Mouse (Mus musculus) frontal cortex, adult (tissue): ENCODE measurements around the gene Ccdc167.

Experiments used
- ATAC-seq: cut with Nextera tagmentation; 2 replicates; pipeline ENCODE4 v1.9.2; 2017; ENCODE audit warnings: mild to moderate bottlenecking, moderate library complexity, mixed read lengths; ENCODE audit not compliant: low TSS enrichment

The Ccdc167 gene

DNA sequence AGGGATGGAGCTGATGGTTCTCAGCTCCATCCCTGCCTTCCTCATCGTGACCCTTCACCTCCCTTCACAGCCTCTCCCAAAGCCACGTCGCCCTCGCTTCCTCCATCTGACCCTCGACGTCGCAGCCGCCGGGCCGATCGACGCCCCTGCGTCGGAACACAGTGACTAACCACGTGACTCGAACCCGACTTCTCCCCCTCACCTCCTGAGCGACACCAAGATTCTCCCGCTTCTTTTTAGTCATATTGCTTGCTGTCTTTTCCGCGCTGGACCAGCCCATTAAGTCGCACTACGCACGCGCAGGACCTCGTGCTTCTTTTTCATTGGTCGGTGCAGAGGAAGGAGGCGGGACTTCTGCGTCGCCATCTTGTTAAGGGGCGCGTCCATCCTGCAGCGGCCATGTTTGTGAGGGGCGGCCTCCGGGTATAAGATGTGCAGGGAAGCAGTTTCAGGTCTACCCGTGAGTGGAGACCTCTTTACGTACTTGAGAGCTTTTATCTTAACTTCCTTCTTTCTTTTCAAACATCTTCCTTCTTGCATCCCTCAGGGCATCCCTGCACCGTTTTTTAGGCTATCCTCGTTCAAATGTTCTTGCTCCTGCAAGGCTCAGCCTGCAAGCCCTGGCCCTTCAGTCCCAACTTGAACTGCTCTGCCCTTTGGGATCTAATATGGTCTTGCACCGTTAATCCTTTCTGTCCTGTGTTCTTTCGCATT, at the start of gene Ccdc167:
Gene Ccdc167, minus strand, starts transcription at position 313 of the 714 bp plus-strand sequence.
- ATAC-seq, result peak; percentile 96

DNA sequence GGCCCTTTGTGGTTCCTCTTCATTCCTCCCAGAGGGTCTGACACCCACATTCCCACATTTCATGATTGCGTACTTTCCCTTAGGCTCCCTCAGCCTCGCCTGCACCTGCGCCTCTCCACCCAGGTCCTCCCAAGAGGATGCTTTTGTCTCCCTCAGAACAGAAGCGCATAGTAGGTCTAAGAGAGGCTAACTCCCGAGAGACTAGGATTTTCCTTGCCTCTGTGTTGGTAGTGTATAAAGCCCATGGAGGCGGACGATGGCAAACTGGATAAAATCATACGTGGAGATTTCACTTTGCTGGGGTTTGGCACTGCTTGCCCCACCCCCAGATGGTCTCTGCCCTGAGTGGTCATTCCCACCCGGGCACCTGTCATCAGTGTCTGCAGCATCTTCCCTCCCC, 48.5 kb upstream of the Ccdc167 start:
- ATAC-seq, result no peak

DNA sequence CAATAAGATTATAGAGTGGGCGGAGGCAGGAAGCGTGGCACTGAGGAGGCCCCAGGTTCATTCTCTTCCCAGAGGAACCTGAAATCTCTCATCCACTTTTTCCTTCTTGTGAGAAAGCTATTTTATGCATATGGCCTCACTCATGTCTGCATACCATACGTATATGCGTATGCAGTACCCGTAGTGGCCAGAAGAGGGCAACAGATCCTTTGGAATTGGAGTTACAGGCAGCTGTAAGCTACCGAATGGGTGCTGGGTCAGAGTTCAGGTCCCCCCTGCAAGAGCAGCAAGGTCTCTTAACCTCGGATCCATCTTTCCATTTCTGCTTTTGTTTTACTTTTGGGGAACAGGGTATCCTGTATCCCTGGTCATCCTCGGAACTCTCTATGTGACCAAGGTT, 45.7 kb upstream of the Ccdc167 start:
- ATAC-seq, result no peak

DNA sequence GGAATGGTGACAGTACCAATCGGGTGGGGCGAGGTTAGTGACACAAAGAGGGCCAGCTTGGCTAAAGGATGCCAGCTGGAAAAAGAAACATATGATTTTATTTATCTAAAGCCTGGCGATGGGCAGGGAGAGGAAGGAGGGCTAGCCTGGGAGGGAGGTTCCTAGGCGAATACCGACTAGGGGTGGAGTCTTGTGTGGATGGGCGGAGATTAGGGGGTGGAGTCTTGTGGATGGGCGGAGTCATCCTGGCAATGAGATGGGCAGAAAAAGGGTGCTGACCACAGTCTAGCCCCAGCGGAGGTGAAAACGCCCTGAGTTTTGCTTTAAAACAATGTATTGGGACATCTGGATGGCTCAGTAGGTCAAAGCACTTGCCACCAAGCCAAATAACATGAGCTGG, 45.1 kb upstream of the Ccdc167 start:
- ATAC-seq, result no peak

DNA sequence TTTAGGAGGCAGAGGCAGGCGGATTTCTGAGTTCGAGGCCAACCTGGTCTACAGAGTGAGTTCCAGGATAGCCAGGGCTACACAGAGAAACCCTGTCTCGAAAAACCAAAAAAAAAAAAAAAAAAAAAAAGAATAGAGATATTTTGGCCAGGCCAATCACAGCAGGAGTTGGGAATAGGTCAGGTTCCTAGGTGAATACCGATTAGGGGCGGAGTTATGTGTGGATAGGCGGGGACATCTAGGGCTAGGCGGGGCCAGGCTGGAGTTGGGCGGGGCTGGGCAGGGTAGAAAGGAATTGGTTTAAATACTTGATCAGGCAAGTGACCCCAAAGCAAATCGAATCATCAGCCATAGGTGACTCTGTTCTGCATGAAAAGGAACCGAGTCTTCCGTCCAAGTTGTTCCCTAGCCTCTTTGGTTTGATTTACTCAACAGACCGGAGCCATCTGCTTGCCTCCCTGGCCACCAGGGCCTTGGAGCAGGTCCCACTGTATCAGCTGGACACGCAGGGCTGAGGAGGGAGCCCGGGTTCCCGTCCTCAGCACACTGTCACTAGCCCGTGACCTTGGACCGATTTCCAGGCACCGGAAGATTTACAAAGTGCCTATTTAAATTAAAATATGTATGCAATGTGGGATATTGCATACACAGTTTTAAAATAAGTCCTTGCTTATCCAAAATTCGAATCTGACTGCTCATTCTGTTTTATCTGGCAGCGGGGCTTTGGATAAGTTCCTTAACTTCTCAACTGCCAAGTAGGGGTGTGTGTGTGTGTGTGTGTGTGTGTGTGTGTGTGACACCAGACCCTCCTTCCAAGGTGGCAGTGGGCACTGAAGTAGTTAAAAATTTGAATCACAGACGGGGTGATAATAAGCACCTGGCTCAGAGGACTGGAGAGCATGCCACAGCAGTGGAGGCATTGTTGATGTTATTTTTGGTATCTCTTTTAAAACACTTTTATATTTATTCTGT, 43.8 kb upstream of the Ccdc167 start:
- no peak for ATAC-seq

DNA sequence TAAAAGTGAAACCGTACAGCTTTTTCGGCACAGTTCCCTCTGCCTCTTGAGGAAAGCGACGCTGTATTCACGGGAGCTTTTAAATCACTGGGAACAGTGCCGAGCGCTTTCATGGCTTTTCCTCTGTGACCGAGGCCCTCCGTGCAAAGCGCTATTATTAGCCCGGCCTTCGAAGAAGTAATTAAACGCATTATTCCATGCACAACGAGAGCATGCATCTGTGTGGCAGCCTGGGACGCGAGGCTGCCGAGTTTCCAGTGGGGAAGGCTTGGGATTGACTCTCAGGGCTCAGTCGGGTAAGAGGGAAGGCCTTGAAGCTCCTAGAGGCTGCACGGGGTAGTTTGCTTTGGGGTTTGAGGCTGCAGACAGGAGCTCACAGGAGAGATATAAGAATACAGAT, 43.1 kb upstream of the Ccdc167 start:
- ATAC-seq, result peak; percentile 72; the same call in 1 of the 2 replicates

DNA sequence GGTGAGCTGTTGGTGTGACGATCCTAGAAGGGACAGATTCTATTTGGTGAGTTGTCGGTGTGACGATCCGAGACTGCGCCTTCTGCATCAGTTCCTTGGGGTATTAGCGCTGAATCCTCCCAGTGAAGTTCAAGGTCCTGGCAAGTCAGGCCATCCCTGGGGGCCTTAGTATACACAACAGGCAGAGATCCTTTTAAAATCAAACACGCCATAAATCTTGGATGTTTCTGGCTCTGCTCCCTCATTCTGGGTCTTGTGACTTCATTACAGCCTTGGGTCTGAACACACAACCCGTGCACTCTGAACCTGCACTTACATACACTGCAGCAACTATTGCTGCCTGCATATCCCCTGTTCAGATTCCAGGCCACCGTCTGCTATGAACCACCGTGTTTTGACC, 39.5 kb upstream of the Ccdc167 start:
- no peak for ATAC-seq

DNA sequence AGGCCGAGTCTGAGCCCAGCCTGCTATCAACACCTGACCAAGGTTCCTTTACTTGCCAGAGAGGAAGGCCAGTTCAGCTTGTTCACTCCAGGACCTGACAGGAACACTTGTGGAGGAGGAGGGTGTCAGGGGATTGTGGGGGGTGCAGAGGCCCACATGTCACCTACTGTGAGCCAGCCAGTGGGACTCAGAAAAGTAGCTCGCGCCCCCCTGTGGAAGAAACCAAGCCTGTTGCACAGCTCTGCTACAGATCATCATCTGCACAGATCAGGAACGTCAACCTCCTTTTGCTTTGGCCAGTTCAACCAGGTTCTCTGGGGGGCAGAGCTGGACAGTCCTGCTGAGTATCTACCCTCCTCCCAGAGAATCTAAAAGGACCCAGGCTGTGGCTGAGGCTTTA, 37.7 kb upstream of the Ccdc167 start:
- no peak for ATAC-seq

DNA sequence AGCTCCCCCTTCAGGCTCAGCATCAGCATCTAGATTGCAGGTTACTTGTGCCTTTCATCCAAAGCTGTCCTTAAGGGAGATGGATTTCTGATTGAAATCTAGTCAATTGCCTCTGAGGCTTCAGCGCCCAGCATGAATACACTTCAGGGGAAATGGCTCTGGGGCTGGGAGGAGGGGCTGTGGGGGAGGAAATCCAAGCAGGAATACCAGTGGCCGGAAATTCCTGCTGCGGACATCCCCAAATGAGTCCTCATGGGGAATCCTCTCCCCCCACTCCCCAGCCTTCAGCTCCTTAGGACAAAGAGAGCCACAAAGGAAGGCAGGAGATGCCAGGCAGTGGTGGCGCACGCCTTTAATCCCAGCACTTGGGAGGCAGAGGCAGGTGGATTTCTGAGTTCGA, 30.6 kb upstream of the Ccdc167 start:
- no peak for ATAC-seq

DNA sequence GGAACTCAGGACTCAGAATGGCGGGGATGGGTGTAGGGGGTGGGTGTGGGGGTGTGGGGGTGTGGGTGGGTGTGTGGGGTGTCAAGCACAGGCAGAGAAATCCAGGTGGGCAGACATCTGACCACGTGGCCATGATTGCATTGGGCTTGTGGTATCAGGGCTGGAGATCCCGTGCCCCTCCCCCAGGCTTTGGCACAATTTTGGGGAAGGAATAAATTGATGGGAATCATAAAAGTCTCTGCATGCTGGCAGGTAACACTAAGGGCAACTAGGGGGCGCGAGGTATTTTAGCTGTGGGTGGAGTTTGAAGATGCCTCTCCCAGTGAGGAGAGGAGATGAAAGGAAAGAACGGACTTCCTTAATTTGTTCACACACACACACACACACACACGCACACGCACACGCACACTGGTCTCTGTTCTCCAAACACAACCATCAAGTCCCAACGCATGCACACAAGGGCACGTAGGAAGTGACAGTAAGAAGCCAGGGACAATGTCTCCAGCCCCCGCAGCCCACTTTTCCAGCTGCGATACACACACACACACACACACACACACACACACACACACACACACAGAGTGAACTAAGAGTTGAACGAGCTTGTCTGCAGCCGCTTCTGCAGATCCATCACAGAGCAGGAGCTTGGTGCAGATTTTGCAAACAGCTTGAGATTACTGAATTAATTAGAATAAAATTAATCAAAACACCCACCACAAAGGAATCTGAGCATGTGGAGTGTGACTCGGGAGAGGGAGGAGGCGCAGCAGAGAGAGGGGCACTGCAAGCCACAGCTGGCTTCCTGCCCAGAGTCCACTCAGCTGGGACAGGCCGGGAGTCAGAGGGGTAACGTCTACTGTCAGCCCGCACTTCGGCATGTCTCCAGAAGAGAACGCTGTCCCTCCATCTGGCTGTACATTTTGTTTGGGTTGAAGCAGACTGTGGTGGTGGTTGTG, 21.3 kb upstream of the Ccdc167 start:
- peak; percentile 23; the same call in 1 of the 2 replicates for ATAC-seq

DNA sequence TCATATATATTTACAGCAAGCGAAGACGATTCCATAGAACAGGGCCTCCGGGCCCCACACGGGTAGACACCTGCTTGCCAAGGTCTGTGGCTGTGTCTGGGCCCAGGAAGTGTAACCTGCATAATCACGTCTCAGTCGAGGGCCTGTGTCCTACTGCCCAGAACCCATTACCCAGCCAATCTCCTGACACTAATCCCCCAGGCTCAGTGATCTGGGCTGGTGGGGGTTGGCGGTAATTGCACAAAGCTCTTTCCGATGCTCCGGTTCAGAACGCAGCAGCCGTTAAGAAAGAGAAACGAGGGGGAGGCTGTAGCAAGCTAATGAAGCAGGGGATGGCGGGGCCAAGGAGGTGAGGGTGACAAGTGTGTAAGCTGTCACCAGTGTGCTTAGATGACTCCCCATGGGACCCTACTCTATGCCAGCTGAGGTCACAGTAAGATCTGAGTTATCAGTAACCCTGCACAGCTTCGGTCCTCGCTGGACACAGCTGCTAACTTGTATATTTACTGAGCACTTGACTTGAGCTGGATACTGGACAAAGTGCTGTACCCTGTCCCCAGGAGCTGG, 19.7 kb upstream of the Ccdc167 start:
- no peak for ATAC-seq

DNA sequence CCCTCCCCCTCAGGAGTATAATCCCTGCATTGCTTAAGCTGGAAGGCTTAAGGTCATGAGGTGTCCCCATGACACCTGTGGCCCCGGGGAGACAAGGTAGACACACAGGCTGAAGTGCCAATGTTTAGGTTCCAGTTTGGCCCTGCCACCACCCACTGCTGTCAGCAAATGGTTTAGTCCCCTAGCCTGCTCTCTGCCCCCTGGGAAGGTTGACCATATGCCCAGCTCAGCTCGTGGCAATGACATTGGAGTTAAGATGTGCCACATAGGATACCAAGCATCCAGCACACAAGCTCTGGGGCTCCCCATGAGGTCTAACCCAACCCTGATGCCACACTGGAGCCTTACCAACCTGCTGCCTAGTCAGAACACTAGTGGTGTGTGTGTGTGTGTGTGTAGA, 15.7 kb upstream of the Ccdc167 start:
- no peak for ATAC-seq

DNA sequence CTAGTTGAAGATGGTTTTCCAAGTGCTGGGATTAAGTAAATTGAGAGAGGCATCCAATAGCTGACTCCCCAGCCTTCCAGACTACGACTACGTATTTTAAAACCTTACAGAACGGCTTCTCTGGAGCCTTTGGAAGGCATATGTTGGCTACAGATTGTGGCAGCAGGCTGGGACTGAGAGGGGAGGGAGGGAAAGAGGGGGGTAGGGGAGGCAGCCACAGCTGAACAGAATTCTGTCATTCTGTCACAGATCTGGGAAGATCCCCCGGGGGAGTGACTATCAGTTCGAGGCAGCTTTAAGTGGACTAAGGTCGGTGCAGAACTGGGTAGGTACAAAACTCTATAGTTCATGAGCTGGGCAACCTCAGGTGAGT, 15.1 kb upstream of the Ccdc167 start:
- no peak for ATAC-seq

DNA sequence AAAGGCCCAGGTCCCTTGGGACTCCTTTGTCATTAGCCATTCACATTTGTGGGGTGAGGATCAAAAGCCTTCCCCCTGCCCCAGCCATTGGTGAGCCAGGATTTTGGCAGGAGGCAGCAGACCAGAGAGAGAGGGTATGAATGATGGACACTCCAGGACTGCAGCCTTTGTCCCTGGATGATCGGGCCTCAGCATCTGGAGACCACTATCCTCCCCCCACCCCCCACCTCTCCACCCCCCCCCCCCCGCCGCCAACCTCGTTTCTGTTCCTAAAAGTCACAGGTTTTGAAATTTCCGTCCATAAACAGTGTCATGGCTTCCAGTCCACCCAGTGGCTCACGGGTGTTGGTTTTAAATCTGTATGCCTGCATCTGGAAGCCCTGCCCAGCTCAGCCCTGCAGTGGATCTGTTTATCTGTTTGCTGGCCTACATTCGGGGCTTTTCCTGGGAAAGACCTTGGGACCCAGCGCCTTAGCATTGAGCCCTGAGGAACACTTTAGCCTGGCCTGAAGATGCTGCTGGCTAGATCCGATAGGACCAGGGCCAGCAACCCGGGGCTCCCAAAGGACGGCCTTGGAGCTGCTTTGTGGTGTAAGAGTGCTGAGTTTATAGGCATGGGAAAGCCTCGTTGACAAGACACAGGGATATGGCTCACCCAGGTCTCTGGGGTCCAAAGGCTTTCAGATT, 14.6 kb upstream of the Ccdc167 start:
- no peak for ATAC-seq

DNA sequence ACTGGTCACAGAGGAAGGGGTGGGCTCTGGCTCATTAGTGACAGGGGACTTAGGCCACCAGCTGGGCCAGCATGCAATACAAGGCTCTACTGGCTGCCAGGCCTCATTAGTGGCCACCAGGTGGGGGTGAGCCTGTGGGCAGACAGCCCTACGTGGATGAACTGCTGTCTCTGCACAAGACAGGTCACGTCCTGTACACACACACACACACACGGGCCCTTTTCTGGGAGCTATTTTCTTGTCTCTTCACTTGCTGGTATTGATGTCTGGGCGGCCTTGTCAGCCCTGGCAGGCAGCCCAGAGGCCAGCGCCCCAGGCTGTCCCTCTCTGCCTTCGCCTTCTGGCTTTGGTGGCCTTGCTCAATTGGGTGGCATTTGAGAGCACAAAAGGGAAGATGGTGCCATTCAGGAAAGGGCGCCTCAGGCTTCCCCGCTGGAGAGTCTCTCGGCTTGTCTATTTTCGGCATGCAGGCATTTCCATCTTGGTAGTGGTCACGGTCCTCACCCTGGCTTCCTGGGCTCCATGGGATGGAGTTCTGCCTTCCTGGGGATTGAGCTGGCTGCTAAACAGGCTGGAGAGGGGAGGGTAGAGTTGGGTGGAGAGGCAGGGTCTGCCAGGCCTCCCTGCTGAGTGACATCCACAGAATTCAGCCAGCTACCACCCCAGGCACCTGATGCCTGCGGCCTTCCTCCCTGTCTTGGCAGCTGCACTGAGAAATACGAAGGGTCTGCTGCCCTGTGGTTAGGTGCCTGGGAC, 13.8 kb upstream of the Ccdc167 start:
- no peak for ATAC-seq

DNA sequence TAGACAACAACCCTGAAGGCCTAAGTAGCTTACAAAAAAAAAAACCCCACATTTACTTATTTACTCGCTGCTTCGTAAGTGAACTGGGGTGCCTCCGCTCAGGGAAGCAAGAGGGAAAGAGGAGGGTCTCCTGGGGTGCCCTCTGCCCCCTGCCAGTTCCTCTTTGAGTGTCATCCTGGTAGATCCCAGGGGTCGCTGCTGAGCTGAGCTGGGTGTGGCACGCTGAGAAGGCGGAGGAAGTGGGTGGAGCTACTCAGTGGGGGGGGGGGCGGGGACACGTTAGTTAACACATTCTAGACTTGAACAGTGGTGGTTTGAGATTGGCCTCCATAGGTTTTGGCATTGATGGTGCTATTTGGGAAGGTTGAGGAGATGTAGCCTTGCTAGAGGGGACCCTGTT, 11.2 kb upstream of the Ccdc167 start:
- no peak for ATAC-seq

DNA sequence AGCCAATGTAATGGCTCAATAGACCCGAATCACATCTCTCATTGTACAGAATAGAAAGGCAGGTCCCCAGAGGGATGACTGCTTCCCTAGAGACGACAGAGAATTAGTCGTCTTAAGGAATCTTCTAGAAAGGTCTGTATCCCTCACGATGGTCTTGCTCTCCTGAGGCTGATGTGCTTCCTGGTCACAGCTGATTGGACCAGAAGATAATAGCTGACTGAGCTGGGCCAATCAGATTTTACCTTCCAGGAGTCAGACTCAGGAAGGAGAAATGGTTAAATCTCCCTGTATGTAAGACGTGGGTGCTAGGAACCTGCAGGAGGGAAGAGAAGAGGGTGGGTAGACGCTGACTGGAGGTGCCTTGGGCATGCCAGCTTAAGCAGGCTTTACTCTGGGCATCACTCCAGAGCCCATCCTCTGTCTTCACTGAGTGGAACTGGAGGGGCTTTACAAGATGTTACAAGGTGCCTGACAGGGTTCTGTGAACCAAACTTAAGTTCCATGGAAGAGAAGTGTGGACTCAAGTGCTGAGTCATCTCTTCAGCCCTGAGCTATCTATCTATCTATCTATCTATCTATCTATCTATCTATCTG, 8.3 kb upstream of the Ccdc167 start:
- no peak; the same call in 1 of the 2 replicates for ATAC-seq

DNA sequence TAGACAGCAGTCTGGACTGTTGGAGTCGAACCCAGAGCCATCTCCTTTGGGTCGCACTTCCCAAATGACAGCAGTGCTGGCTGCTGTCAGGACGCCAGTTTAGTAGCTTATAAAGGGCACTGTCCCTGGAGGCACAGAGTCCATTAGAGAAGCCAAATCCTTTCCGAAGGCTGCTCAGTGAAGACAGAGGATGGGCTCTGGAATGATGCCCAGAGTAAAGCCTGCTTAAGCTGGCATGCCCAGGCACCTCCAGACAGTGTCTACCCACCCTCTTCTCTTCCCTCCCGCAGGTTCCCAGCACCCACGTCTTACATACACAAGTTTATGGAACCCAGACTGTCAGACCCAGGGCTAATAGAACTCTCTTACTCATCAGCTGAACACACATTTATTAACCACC, 7.8 kb upstream of the Ccdc167 start:
- ATAC-seq, result peak; percentile 62; the same call in 1 of the 2 replicates

DNA sequence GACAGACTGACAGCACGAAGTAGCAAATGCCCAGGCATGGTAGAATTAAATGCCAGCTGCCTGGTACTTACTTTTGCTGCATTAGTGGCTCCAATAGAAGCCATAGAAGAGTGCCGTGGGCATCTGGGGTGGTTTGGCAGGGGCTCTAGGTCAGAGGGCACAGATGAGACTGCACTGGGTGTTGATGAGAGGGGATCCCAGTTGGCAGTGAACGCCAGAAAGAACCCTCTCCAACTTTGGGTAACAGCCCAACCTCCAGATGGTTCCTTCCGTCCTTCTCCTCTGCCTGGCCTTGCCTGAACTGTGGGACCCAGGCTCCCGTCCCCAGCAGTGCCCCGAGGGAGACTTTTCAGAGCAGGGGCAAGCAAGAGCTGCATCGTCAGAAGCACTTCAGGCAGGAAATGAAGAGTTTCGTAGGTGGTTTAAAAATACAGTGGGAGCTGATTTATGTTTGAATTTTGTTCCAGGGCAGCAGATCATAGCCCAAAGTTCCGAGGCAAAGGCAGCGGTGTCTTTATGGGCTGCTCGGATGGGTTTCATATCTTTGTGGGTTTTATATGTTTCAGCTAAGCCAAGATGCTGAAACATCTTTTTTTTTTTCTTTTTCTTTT, 4.0 kb upstream of the Ccdc167 start:
- ATAC-seq, result no peak
